Mouse (Mus musculus) myocyte (in vitro differentiated cells): ENCODE measurements at regions not wholly inside any gene's neighbourhood (a gene's known extent, or its start where the extent isn't known, plus 50 kb on each side); places are given as distances from the start of the nearest gene placed in this dataset.

Source experiments
- E2F4 ChIP-seq: IDR thresholded peaks from one replicate; pipeline ENCODE4 v1.6.1; 2011; ENCODE audit warnings: mild to moderate bottlenecking, control low read depth, moderate library complexity; ENCODE audit not compliant: insufficient read depth
- MYOG ChIP-seq, 3 experiments: IDR thresholded peaks; one replicate each; pipeline ENCODE4 v1.6.1; 2011; ENCODE audit warnings: control low read depth in 2 of 3, low read depth in 2 of 3, mild to moderate bottlenecking in 2 of 3; ENCODE audit not compliant: insufficient read length in 2 of 3, control insufficient read depth in 1 of 3, insufficient read depth in 1 of 3
- POLR2A ChIP-seq: IDR thresholded peaks from one replicate; pipeline ENCODE4 v1.6.1; 2011; ENCODE audit warnings: low read depth, mild to moderate bottlenecking, control low read depth, moderate library complexity; ENCODE audit not compliant: insufficient read length
- REST ChIP-seq: IDR thresholded peaks from one replicate; pipeline ENCODE4 v1.6.1; 2011; ENCODE audit warnings: mild to moderate bottlenecking, control low read depth, moderate library complexity; ENCODE audit not compliant: insufficient read depth, insufficient read length
- SRF ChIP-seq: IDR thresholded peaks from one replicate; pipeline ENCODE4 v1.6.1; 2011; ENCODE audit warnings: low read depth; ENCODE audit not compliant: control insufficient read depth, insufficient read length

GRCm38 (mm10) chr2:78267527-78268375, 321.6 kb upstream of the Cwc22 start:
- TF ChIP-seq REST (no peak), POLR2A (no peak), SRF (no peak), MYOG (IDR thresholded peaks at IDR 0.05; ENCODE audit: control insufficient read depth in 1 of 3, insufficient read depth in 1 of 3, insufficient read length in 2 of 3, low read depth in 2 of 3) (peak in 1 of 3 experiments; percentile 19), E2F4 (no peak)
